Mouse (Mus musculus) erythroblast, adult 5-6 weeks (primary cell): ENCODE results near the gene Mon1b. TPM values are rescaled to one million over a fixed set of nuclear protein-coding genes. Genes with fewer than 3 reads are reported as not detected.

Experiments
- ATAC-seq: replicated peaks from 2 replicates; pipeline ENCODE4 v1.8.0; 2016; ENCODE audit warnings: moderate number of reproducible peaks, mild to moderate bottlenecking, moderate TSS enrichment, inconsistent platforms; ENCODE audit not compliant: poor library complexity, low FRiP score, severe bottlenecking
- total RNA-seq, 2 experiments: library from RNA; stranded (forward) in 1 of 2; stranded (reverse) in 1 of 2; fragments of 150-400 nt in 1 of 2; fragments of 200-764, 138-1000 nt in 1 of 2; gene quantifications; 2 replicates each; pipeline versions ENCODE4 v1.2.3 to v1.2.4; 2015 to 2017; ENCODE audit warnings: low replicate concordance in 2 of 2

Mon1b gene
- total RNA-seq (2015; ENCODE audit: low replicate concordance) (4.8 and 5.0 TPM in 2 replicates), total RNA-seq (2017; ENCODE audit: low replicate concordance) (3.6 and 6.1 TPM in 2 replicates)

DNA sequence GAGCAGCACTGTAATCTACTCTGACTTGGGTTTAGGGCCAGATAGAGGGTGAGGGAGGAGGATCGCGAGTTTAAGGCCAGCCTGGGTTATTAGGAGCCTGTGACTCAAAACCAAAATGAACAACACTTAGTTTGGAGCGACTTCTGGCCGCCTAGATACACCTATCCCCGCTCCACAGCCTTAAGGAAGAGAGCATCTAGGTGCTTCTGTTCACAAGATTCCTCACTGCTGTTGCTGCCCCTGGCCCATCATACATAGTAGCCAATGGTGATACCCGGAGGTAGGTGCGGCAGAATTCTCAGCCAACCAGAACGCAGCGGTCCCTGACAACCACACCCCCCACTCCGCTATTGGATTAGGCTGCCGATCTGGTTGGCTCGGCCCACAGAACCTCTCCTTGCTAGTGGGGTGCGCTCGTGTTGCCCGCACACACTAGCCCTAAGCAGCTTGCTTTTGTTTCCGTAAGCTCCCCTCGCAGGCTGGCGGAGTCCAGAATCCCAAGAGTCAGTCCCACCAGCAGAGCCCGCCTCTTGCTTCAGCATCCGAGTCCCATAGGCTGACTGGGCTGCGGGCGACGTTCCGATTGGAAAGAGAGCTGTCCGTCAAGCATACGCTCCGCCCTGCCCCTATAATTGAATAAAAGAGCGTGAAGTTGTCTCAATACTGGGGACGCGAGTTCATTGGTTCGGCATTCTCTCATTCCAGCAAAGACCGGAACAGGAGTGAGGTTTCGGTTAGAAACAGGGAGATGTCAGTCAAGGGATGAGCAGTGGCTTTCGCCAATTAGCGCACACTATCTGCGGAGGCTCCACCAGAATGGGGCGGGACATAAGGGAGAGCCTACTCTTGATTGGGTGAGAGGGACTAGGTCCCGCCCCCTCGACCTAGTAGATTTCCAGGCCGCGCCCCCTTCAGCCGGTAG lies at the start of gene Mon1b:
Gene Mon1b, plus strand, starts transcription at position 918 of the 922 bp plus-strand sequence.
- peak; percentile 87 for ATAC-seq

DNA sequence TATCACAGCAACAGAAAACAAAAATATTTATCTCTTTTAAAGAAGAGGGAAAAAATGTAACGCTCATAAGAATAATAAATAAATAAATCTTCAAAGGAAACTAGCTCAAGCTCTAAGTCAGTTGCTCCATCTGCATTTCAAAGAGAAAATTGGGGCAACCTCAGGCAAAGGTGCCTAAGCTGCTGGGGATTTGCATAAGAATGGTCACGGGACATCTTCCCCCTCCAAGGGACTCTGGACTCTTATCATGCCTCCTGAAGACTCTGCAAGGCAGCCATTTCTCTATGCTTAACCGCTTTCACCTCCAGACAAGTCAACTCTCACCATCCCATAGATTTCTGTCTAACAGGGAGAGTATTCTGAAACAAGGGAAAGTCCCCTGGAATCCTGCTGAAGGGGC lies 37.0 kb upstream of the Mon1b start:
- ATAC-seq: no peak

GRCm38 (mm10) chr8:113632634-113633033 lies 2.8 kb upstream of the Mon1b start:
- no peak for ATAC-seq

DNA sequence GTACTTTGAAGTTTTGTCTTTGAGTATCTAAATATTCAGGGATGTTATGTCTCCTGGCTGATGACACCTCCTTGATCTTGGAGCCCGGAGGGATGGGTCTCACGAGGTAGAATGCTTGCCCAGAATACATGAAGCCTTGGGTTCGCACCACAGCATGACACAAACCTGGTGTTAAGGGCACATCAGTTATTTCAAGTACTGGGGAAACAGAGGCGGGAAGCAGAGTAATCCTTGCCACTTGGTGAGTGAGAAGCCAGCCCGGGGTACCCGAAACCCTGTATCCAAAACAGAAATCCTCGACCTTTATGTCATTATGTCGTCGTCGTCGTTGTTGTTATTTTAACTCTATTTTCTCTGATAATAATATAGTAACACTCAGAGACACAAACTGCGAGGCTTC lies 1.2 kb upstream of the Mon1b start:
- ATAC-seq: no peak

- ATAC-seq: peak; percentile 82
Measured at GRCm38 (mm10) chr8:113635592-113636279, 349 bp downstream of the Mon1b start.

GRCm38 (mm10) chr8:113636280-113636628 lies 867 bp downstream of the Mon1b start:
- no peak for ATAC-seq

GRCm38 (mm10) chr8:113640357-113640756 lies 5.0 kb downstream of the Mon1b start:
- no peak for ATAC-seq

DNA sequence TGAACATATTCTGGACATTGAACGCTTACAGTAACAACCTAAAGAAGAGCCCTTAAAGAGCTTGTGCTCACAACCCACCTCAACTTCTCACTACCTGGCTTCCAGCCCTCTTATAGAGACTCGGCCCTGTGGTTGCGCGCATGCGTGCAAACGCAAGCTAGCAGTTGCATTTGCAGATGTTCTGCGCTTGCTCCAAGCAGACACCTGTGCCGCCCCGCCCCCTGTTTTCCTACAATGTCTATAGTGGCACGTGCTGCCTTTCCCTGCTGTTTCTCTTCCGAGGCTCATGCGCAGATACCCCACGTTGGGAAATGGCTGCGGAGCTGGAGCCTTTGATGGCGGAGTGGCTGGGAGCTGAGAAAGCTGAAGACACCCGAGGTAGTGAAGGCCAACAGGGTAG lies 7.5 kb downstream of the Mon1b start, which contains the start of gene Syce1l:
Gene Syce1l, plus strand, starts transcription at position 288 of the 400 bp plus-strand sequence.
- ATAC-seq: no peak

- no peak for ATAC-seq
Measured at GRCm38 (mm10) chr8:113643479-113644210, 8.3 kb downstream of the Mon1b start.

DNA sequence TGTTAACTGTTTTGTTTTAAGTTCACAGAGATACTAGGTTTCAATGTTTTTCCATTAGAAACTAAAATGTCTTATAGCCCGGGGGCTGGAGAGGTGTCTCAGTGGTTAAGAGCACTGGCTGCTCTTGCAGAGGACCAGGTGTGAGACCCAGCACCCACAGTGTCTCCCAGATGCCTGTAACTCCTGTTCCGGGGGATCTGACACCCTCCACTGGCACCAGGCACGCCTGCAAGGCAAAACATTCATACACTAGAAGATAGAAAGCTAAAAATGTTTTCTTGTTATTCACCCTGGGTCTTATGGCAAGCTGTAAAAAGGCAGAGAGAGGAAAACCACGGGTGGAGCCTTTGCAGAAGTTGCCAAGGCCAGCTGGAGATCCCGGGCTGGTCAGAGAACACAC lies 9.8 kb downstream of the Mon1b start:
- no peak for ATAC-seq

- no peak for ATAC-seq
Measured at GRCm38 (mm10) chr8:113652450-113652849, 17.1 kb downstream of the Mon1b start.

- ATAC-seq: no peak
Measured at GRCm38 (mm10) chr8:113653151-113653550, 17.8 kb downstream of the Mon1b start.

- no peak for ATAC-seq
Measured at GRCm38 (mm10) chr8:113656154-113656553, 20.8 kb downstream of the Mon1b start.

- ATAC-seq: no peak
Measured at GRCm38 (mm10) chr8:113656681-113657298, 21.4 kb downstream of the Mon1b start.

DNA sequence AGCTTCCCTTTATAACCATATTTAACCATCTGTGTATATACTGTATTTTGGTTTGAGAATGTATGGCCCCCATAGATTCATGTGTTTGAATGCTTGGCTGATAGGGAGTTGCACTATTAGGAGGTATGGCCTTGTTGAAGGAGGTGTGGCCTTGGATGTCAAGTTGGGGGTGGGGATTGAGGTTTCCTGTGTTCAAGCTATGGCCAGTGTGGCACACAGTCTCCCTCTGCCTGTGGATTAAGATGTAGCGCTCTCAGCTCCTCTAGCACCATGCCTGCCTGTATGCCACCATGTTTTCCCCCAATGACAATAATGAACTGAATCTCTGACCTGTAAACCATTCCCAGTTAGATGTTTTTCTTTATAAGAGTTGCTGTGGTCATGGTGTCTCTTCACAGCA lies 24.7 kb downstream of the Mon1b start:
- ATAC-seq: no peak

GRCm38 (mm10) chr8:113664544-113664943 lies 29.2 kb downstream of the Mon1b start:
- no peak for ATAC-seq

DNA sequence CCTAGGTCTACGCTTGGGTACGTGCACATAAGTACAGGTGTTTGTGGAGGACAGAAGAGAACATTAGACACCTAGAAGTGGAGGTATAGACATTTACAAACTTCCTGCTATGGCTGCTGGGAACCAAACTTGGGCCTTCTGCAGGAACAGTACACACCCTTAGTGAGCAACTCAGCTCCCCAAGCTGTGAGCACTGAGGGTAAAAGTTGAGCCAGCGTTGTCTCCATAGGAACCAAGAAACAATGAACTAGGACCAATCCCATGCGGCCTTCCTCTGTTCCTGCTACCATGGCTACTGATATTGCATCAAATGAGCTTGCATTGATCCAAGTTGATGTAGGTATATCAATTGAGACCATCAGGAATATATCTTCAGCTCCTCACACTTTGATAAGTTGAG lies 29.6 kb downstream of the Mon1b start:
- ATAC-seq: no peak

DNA sequence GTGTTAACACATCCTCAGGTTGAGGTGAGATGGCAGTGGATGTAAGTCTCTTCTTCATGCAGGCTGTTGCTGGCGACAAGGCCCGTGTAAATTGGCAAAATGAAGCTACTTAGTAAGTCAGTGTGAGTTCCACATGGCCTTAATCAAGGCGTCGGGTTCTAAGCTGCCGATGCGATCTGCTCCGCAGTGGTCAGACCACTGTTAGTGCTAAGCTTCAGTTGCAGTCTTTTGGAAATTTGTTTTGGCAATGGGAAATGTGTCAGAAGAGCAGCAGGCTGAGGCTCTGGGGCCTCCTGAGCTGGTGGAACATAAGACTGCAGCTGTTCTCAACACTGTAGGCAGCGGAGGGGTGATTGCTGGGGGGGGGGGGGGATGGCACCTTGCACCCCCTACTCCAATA lies 30.6 kb downstream of the Mon1b start:
- ATAC-seq: no peak

GRCm38 (mm10) chr8:113666714-113667432 lies 31.5 kb downstream of the Mon1b start:
- no peak for ATAC-seq
